Mouse (Mus musculus): Measurements from ENCODE around the gene Gm29609.
"Not testable (repeated sequence)": the region's sequence is repeated elsewhere in the genome, so short reads cannot be mapped to it uniquely, and the experiment has no call there.

The Gm29609 gene

DNA sequence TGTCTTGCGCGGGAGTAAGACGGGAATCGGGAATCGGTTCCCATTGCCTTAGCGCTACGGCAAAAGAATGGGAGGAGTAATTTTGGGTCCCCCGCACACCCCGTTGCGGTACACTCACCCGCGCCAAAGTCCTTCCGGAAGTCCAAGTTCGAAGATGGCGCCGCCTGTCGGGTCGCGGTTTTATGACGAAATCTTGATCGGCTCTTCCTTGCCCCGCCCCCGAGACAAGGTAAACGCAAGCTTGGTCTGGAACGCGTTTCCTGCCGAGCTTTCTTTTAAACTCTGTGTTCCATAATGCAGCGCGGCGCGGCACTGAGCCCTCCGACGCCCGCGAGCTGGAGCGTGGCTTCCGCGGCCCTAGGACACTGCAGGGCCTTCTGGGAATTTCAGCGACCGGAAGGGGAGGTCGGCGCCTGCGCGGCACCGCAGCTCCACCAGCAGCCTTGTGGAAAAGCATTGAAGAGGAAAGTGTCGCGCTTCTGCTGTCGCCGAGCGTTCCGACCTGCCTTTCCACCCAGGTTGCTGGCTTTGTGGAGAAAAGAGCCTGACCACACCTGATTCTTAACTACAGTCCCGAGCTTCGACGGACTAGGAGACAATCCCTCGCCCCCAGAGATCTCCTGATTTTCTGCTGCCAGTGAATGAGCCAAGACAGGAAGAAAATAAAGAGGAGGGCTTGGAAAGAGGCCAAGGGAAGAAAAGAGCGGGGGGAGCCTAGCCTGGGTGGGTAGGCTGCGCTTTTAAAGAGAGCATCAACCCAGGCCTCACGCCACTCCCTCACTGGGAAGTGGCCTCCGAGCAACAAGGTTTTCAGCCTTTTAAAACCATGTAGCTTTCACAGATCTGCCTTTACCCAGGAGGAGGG lies at the start of gene Gm29609, which contains the start of gene Gtf3c2:
Gm29609 (minus strand) TSS at position 146 of the 865 bp plus-strand sequence.
Gtf3c2 (minus strand) TSS at position 379 of the 865 bp plus-strand sequence.
- peak; percentile 90 for DNase-seq (ENCODE audit: low read depth, low spot score)

DNA sequence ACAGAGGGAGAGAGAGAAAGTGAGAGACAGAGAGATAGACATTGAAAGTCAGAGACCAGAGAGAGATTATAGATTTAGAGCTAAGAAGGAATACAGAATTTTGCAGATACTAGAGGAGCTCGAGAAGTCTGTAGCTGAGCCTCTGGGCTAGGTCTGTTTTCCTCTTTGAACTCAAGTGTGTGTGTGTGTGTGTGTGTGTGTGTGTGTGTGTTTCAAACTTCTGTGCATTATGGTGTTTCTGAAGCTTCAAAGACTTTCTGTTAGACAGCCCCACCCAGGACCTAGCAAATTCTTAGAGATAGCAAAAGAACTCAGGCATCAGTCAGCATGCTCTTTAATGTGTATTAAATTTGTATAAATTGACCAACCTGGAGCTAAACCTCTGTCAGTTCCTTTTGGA lies 46.9 kb upstream of the Gm29609 start:
- DNase-seq (ENCODE audit: low read depth, low spot score), result no peak

DNA sequence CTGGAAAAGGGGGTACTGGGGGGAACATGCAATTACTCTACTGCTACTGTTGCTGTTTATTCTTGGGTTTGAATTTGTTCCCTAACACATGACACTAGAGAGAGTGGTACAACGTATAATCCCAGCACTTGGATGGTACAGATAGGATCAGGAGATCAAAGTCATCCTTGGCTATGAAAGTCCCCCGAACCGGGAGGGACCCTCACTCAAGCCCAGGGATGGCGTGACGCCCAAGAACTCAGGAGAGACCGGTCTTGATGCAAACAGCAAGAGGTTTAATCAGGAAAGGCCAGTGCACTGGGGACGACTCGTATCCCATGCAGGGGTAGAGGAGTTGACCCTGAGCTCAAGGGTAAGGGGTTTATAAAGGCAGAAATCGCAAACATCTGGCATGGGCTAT lies 43.0 kb upstream of the Gm29609 start:
- DNase-seq (ENCODE audit: low read depth, low spot score), result no peak

- peak; percentile 59 for DNase-seq (ENCODE audit: low read depth, low spot score)
Observed at GRCm38 (mm10) chr5:31221304-31221945, 41.7 kb upstream of the Gm29609 start.

DNA sequence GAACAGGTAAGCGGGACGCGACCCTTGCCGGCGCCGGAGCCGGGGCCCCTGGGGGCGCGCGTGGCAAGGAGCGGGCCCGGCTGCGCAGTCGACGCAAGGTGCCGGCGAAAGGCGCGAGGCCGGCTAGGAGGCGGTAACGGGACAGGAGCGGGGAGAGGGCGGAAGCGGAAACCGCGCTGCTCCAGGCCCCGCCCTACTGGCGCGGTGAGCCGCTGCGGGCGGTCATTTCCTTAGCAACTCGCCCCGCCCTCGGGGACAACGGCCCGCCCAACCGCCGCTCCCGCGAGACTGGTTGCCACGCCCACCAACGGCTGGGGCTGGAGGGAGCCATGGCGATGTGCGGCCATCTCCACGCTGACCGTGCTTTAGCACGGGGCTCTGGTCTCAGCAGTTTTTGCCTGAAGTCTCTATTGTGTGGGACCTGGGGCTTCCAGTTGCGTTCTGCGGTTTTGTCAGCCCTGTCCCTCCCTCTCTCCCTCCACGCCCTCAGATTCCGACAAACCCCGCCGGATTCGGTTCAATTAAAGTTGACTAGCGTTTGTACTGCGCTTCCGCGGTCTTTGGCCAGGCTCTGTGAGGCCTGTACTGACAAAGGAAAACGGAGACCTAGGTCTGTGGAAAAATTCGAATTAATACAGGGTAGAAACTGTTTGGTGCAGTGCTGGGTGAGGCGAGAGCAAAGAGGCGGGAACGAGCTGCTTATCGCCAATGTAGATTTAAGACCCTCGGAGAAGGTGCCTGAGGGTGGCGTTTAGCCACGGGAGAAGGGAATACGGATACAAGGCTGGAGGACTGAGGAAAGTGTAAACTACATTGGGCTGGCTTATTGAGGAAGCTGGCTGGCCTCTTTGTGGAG lies 41.0 kb upstream of the Gm29609 start, which contains the start of gene Ppm1g:
Ppm1g (minus strand) TSS at position 240 of the 856 bp plus-strand sequence.
- peak; percentile 93 for DNase-seq (ENCODE audit: low read depth, low spot score)

DNA sequence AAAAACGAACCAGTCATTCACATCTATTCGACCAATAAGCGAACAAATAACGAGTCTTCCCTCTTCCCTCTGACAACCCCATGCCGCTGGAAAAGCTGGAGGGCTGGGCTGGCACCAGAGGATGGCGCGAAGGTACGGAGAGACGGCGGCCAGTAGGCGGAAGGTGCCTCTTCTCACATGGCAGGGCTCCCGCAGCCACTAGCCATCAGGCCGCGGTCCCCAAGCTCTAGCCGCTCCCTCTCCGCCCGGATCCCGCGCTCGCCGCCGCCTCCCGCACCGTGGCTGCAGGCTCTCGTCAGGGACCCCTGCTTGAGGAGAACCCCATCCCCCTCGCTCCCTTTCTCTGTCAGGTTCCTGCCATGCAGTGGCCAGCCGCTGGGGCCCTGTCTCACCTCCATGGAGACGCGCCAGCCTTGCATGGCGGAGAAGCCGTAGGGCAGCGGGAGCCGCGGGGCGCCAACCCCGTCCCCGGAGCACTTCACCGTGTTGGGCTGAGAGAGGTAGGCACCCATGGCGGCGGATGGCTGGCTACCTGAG lies 40.3 kb upstream of the Gm29609 start:
- DNase-seq (ENCODE audit: low read depth, low spot score), result peak; percentile 38

GRCm38 (mm10) chr5:31219474-31219873 lies 39.8 kb upstream of the Gm29609 start:
- no peak for DNase-seq (ENCODE audit: low read depth, low spot score)

- DNase-seq (ENCODE audit: low read depth, low spot score), result no peak
Observed at GRCm38 (mm10) chr5:31219070-31219469, 39.4 kb upstream of the Gm29609 start.

DNA sequence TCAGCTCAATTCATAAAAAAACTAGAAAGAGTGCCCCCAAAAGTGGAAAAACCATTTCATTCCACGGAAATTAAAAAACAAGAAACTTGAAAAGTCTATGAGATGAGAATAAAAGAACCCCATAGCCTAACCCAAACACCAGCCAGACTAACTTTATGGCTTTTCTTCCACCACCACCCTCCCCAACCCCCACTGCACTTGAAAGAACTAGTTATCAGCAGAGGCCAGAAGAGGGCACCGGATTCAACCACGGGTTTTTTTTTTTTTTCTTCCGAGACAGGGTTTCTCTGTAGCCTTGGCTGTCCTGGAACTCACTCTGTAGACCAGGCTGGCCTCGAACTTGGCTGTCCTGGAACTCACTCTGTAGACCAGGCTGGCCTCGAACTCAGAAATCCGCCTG lies 38.6 kb upstream of the Gm29609 start:
- DNase-seq (ENCODE audit: low read depth, low spot score), result no peak

DNA sequence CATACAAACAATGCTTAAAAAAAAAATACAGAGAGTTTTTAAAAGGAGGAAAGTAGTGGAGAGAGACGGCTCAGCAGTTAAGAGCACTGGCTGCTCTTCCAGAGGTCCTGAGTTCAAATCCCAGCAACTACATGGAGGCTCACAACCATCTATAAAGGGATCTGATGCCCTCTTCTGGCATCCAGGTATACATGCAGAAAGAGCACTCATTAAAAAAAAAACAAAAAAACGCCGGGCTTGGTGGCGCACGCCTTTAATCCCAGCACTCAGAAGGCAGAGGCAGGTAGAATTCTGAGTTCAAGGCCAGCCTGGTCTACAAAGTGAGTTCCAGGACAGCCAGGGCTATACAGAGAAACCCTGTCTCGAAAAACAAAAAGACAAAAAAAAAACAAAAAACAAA lies 36.8 kb upstream of the Gm29609 start:
- DNase-seq (ENCODE audit: low read depth, low spot score), result not testable (repeated sequence)

GRCm38 (mm10) chr5:31204421-31204820 lies 24.7 kb upstream of the Gm29609 start:
- DNase-seq (ENCODE audit: low read depth, low spot score), result no peak

DNA sequence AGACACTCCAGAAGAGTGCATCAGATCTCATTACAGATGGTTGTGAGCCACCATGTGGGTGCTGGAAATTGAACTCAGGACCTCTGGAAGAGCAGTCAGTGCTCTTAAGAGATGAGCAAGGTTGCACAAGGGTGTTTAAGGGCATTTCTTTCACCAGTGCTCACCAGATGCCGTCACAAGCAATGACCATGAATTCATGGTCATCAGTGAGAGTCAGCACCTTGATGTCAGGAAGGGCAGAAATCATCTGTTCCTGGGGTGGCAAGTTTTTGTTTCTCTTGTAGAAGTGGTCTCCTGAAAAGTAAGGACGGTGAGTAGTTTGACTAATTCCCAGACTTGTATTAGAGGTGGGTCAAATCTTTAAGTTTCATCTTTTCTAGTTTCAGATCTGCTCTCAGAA lies 24.2 kb upstream of the Gm29609 start:
- DNase-seq (ENCODE audit: low read depth, low spot score), result no peak

DNA sequence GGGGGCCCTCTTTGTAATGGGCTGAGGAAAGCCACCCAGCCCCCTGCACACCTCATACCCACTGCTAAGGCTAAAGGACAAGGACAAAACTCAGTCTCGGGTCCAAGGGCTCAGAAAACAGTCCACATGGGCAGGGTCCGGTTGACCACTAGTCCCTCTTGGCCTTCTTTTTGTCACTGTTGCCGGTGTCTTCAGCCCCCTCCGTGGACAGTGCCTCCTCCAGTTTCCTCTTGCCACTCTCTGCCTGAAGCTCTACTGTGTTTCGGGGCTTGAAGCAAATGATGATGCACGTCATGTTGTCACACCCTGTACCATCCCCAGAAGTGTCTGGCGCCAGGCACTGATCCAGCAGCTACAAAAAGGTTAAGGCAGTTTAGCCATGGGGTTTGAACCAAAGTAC lies 23.2 kb upstream of the Gm29609 start:
- DNase-seq (ENCODE audit: low read depth, low spot score), result no peak

DNA sequence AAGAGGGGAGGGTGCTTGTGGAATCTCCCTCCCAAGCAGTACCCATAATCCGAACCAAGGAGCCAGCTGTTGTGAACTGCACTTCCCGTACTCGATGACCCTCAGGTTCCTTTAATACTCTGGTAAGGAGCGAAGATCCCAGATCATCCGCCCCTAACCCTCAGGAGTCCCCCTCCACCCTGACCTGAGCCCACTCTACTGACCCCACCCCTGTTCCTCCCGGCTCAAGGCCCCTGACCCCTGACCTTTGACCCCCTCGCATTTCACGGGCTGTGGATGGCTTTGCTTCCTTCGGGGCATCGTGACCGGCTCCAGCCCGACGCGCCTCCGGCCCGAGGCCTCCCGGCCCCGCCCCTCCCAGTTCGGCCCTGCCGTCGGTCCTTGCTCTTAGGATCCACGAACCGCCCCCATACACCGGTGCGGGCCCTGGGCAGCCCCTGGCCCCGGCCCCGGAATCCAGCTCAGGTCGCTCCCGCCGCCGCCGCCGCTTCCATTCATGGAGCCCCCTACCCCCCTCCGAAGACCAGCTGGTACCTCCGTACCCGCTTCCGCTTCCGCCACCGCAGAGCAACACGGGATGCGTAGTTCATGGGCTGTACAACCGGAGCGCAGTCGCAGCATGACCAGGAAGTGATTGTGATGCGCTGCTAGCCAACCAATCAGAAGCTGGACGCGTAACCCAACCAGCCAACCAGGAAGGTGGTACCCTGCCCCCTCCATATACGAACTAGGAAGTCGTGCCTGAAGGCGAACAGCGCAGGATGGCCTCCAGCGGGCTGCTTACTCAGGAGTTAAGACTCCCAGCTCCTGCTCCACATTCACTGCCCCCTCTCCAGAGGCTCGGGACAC lies 22.3 kb upstream of the Gm29609 start, which contains the start of gene Zfp513:
Zfp513 (minus strand) TSS at position 562 of the 849 bp plus-strand sequence.
- DNase-seq (ENCODE audit: low read depth, low spot score), result peak; percentile 93

- DNase-seq (ENCODE audit: low read depth, low spot score), result no peak
Observed at GRCm38 (mm10) chr5:31201042-31201741, 21.5 kb upstream of the Gm29609 start.

- DNase-seq (ENCODE audit: low read depth, low spot score), result no peak
Observed at GRCm38 (mm10) chr5:31200327-31200768, 20.6 kb upstream of the Gm29609 start.

- DNase-seq (ENCODE audit: low read depth, low spot score), result no peak
Observed at GRCm38 (mm10) chr5:31199893-31200292, 20.2 kb upstream of the Gm29609 start.

GRCm38 (mm10) chr5:31199321-31199892 lies 19.7 kb upstream of the Gm29609 start:
- no peak for DNase-seq (ENCODE audit: low read depth, low spot score)

- DNase-seq (ENCODE audit: low read depth, low spot score), result no peak
Observed at GRCm38 (mm10) chr5:31198616-31199320, 19.1 kb upstream of the Gm29609 start.

All from embryo, embryonic 11.5 days (tissue).